Mouse (Mus musculus) heart, postnatal 0 days (tissue): Measurements from ENCODE around the gene Wdr48. TPM values are rescaled to one million over a fixed set of nuclear protein-coding genes. Genes with fewer than 3 reads are reported as not detected.

ENCODE experiments used
- ATAC-seq: fragments of 200-750 bp; cut with Nextera tagmentation; 2 replicates; pipeline ENCODE4 v1.8.0; 2017; ENCODE audit warnings: low read depth, moderate number of reproducible peaks, moderate library complexity; ENCODE audit not compliant: insufficient read depth
- DNase-seq: peaks from one replicate; pipeline ENCODE4 v3.0.0-alpha.2; 2016; ENCODE audit warnings: low spot score
- H3K27ac ChIP-seq: fragments of 300-500 bp; sonication (generic); 2 replicates; pipeline ENCODE4 v1.5.1; 2014; ENCODE audit warnings: low read depth, mild to moderate bottlenecking
- H3K27me3 ChIP-seq: fragments of 300-500 bp; sonication (generic); 2 replicates; pipeline ENCODE4 v1.6.1; 2014; ENCODE audit warnings: low read length, mixed read lengths; ENCODE audit not compliant: control insufficient read depth, insufficient read depth
- H3K36me3 ChIP-seq: fragments of 300-500 bp; sonication (generic); replicated peaks from 2 replicates; pipeline ENCODE4 v1.6.1; 2014; ENCODE audit warnings: low read length, mixed read lengths; ENCODE audit not compliant: control insufficient read depth, insufficient read depth
- H3K4me1 ChIP-seq: fragments of 300-500 bp; sonication (generic); 2 replicates; pipeline ENCODE4 v1.6.1; 2014; ENCODE audit warnings: antibody characterized with exemption; ENCODE audit not compliant: control insufficient read depth, insufficient read depth
- H3K4me2 ChIP-seq: fragments of 300-500 bp; sonication (generic); 2 replicates; pipeline ENCODE4 v1.6.1; 2014; ENCODE audit warnings: low read depth, mild to moderate bottlenecking, low read length, moderate library complexity
- H3K4me3 ChIP-seq: fragments of 300-500 bp; sonication (generic); 2 replicates; pipeline ENCODE4 v1.5.1; 2014; ENCODE audit warnings: low read depth, low read length
- H3K9ac ChIP-seq: fragments of 300-500 bp; sonication (generic); replicated peaks from 2 replicates; pipeline ENCODE4 v1.6.1; 2014; ENCODE audit warnings: low read depth, low read length, mixed read lengths
- H3K9me3 ChIP-seq: fragments of 300-500 bp; sonication (generic); replicated peaks from 2 replicates; pipeline ENCODE4 v1.6.1; 2016; ENCODE audit warnings: low read length; ENCODE audit not compliant: control insufficient read depth
- CTCF ChIP-seq: IDR thresholded peaks from 2 replicates; pipeline ENCODE4 v1.5.1; 2016; ENCODE audit warnings: antibody characterized with exemption, control low read depth, low read depth
- EP300 ChIP-seq: IDR thresholded peaks from 2 replicates; pipeline ENCODE4 v1.6.1; 2016; ENCODE audit warnings: antibody characterized with exemption, low read depth
- WGBS: fragments of 180-500 bp; shearing (Covaris S2); extraction: QIAGEN DNeasy Blood & Tissue Kit; methylation state at CpG from one replicate; pipeline ENCODE4 v1.1.7; 2014; 5-methylcytosine and 5-hydroxymethylcytosine counted together
- polyA plus RNA-seq: library from polyadenylated mRNA; unstranded; fragments of >200 nt; fragmentation: Nextera tagmentation; extraction: Ambion mirVana; gene quantifications from 2 replicates; pipeline ENCODE4 v1.2.1, GENCODE M21; 2015
- total RNA-seq: library from RNA; depleted of rRNA; stranded (reverse); fragments of >200 nt; gene quantifications from 2 replicates; pipeline ENCODE4 v1.2.3, GENCODE M21; 2014; ENCODE audit warnings: low replicate concordance

Wdr48 gene
- total and polyA plus RNA-seq, 2 experiments from 2014 or later, result 19.4 to 25.3 TPM

DNA sequence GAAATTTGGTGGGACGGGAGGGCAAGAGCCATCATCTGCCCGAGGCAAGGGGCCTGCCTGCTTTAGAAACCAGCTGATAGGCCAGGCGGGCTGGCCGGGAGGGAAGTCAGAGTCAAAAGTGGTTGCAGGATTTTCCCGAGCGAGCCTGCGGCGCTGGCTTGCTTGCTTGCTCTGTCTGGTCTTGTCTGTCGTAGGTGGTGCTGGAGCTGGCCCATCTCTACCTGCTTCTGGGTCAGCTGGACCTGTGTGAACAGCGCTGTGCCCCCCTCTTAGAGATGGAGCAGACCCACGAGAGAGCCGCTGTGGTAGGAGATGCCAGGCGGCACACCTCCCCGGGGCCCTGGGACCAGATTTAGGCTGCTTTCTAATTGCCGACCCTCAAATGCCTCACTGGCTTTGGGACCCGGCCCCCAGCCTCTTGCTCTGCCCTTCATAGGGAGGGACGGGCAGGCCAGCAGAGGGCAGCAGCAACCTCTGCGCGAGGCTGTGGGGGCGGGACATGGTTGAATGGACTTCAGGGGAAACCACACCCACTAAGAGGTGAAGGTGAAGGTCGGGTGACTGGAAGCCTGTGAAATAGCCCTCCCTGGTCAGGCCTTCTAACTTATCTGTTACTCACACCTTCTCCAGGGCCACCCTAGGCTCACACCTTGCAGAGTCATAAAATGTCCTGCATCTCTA lies 68.4 kb downstream of the Wdr48 start:
- DNase-seq, result peak; percentile 92
- H3K27ac ChIP-seq, result peak overlapping the region; percentile 74; the same call in 1 of the 2 replicates
- no peaks in the 10 kb centered on the region for H3K9me3 ChIP-seq
- 7% methylated on average over 21 of the region's 21 CpGs for WGBS
- TF ChIP-seq EP300, result no peak
- peak; percentile 97 for TF ChIP-seq CTCF
- peaks cover 9% of the 10 kb centered on the region for H3K4me1 ChIP-seq
- H3K9ac ChIP-seq, result peak overlapping the region; percentile 38; the same call in 1 of the 2 replicates
- H3K4me2 ChIP-seq, result peak overlapping the region; percentile 54
- ATAC-seq, result peak; percentile 88
- peak overlapping the region; percentile 31 for H3K4me3 ChIP-seq
- no peaks in the 10 kb centered on the region for H3K36me3 ChIP-seq
- no peaks in the 10 kb centered on the region for H3K27me3 ChIP-seq

- Histone ChIP-seq H3K4me1 (peaks cover 9% of the 10 kb centered on the region), H3K27me3 (no peaks in the 10 kb centered on the region), H3K4me2 (no peak overlapping the region), H3K4me3 (no peak overlapping the region), H3K36me3 (no peaks in the 10 kb centered on the region), H3K27ac (peak overlapping the region; percentile 74), H3K9ac (no peak overlapping the region), H3K9me3 (no peaks in the 10 kb centered on the region)
- TF ChIP-seq CTCF (no peak), EP300 (peak; percentile 82; the same call in 1 of the 2 replicates)
- ATAC-seq (peak; percentile 48), DNase-seq (peak; percentile 44)
- WGBS, result 61% methylated on average over 3 of the region's 3 CpGs
These were observed 69.5 kb downstream of the Wdr48 start for GRCm38 (mm10) chr9:119964206-119964605.

- DNase-seq (no peak), ATAC-seq (no peak)
- Histone ChIP-seq H3K4me2 (no peak overlapping the region), H3K4me1 (peaks cover 16% of the 10 kb centered on the region), H3K4me3 (no peak overlapping the region), H3K27ac (no peak overlapping the region), H3K27me3 (no peaks in the 10 kb centered on the region), H3K9me3 (no peaks in the 10 kb centered on the region), H3K9ac (no peak overlapping the region), H3K36me3 (no peaks in the 10 kb centered on the region)
- TF ChIP-seq EP300, result no peak
- WGBS, result 61% methylated on average over 3 of the region's 3 CpGs
These were observed 70.5 kb downstream of the Wdr48 start for GRCm38 (mm10) chr9:119965186-119965585.

GRCm38 (mm10) chr9:119966221-119966910 lies 71.7 kb downstream of the Wdr48 start:
- Histone ChIP-seq H3K4me1 (peaks cover 26% of the 10 kb centered on the region), H3K9me3 (no peaks in the 10 kb centered on the region), H3K4me3 (no peak overlapping the region), H3K27ac (no peak overlapping the region), H3K4me2 (no peak overlapping the region), H3K27me3 (no peaks in the 10 kb centered on the region), H3K36me3 (peaks cover 3% of the 10 kb centered on the region), H3K9ac (no peak overlapping the region)
- 88% methylated on average over 26 of the region's 26 CpGs for WGBS
- ATAC-seq (no peak), DNase-seq (no peak)
- no peak for TF ChIP-seq EP300
- TF ChIP-seq CTCF, result no peak

DNA sequence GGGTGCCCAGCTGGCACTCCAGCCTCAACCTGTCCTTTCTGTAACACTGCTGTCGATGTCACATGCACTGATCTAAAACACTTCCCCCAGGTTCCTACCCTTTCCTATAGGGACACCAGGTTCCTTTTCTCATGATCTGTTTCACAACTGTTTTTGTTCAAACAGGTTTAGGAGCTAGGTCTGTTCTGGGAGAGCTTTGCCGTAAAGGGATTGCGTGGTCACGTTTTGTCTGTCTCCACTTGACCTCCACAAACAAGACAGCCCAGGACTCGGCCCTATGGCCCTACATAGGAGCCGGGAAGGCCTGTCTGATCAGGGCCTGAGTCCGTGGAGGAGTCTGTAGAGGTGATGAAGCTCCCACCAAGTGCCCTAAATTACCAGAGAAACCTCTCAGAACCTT lies 75.1 kb downstream of the Wdr48 start:
- peaks cover 36% of the 10 kb centered on the region for H3K36me3 ChIP-seq
- H3K9me3 ChIP-seq, result no peaks in the 10 kb centered on the region
- TF ChIP-seq EP300 (no peak), CTCF (no peak)
- H3K27ac ChIP-seq, result peak overlapping the region; percentile 74
- WGBS, result 65% methylated on average over 7 of the region's 7 CpGs
- no peak for DNase-seq
- ATAC-seq, result peak; percentile 9; the same call in 1 of the 2 replicates
- no peak overlapping the region for H3K9ac ChIP-seq
- peaks cover 17% of the 10 kb centered on the region for H3K4me1 ChIP-seq
- H3K4me2 ChIP-seq, result no peak overlapping the region
- H3K4me3 ChIP-seq, result no peak overlapping the region
- H3K27me3 ChIP-seq, result no peaks in the 10 kb centered on the region
